Mouse (Mus musculus): ENCODE measurements around the gene Ddah1. TPM values are rescaled to one million over a fixed set of nuclear protein-coding genes. Genes with fewer than 3 reads are reported as not detected.

Gene Ddah1
- total RNA-seq, 1 experiment from 2014 or later, result 1.5 TPM

DNA sequence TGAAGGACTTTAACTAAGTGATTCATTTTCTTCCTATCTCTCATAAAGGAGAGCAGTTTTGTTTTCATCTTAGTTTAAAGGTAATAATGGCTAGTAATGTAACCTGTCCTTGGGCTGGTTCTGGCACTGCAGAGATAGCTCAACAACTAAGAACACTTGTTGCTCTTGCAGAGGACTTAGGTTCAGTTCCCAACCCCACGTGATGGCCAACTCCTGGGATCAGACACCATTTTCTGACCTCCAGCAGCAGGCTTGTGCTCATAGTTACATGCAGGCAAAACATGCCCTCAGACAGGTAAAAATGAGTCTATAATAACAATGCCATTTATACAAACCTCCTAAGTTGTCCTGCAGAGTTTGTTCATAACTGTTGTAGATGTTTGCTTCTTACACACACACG, 5.9 kb downstream of the Ddah1 start:
- DNase-seq, result no peak

DNA sequence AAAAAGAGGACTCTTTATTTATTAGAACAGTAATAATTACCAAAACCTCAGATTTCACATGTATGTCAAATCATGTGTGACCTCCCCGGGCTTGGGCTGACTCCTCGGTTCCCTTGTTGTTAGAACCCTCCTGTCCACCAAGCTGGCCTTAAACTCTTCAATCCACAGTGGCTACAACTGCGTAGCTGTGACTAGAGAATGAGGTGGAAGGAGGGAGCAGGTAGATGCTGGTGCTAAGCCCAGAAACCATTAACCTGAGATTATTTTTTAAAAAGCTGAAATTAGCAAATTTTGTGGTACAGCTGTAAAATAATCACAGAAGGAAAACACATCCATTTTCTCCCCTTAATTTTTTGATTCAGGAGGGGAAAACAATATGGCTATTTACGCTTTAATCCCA, 10.0 kb downstream of the Ddah1 start:
- no peak for DNase-seq

DNA sequence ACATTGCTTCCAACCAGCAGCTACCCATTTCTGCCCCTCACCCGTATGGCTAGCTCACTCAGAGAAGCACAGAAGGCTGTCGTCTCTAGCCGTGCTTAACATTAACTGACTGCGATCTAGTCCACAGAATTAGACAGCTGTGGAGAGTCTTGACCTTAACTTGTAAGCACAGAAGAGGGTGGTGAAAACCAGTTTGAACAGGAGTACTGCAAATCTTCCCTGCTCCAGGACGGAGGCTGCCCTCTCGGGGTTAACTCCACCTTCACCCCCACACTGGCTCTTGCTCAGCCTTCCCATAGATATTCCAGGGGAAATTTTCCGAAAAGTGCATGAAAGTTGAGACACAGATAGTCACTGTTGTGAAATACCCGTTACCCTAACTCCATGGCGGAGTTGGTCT, 14.9 kb downstream of the Ddah1 start:
- no peak for DNase-seq

DNA sequence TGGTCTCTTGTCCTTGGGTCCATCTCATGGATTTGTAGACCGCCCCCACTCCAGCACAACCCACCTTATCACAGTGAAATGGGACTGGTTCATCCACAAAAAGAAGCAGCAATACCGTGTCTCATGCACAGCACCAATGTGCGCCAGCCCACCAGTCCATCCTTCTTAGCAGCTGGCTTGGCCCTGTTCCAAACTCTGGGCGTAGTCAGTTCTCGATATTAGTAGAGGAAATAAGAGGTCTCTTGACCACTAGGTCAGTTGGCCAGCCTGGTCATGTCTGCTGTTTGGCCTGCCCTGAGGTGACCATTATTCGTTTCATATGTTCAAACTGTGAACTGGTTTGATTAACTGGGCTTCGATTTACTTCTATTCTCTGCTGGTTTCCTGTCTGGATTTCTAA, 15.9 kb downstream of the Ddah1 start:
- no peak for DNase-seq

DNA sequence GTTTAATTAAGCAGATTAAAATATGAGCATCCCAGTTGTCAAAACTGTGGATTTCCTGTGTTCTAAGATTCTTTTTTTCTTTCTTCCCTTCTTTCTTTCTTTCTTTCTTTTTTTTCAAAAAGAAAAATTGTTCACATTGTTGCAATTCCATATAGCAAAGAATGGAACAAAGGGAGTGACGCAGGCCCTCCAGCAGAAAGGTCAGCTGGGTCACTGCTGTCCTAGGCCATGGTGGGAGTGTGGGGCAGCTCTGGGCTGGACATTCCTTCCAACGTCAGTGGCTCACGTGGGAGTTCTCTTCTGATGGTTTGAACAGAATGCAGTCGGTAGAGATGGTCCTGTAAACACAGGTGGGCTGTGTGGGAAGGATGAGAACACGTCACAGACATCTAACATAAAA, 16.8 kb downstream of the Ddah1 start:
- DNase-seq, result no peak

DNA sequence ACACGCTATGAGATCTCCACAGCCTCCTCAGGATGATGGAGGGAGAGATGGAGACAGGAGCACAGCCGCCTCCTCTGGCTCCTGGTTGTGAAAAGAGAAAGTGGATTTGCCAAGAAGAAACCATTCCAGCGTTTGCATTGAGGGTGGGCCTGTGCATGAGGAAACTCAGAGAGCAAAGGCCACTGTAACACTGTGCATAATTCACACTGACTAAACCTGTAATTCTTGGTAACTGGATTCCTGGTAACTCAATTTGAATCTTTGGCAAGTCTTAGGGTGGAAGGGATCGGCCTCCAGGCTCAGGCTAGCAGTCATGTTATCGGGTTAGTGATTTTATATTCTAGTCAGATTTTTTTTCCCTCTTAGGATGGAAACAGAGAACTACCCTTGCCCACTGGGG, 17.4 kb downstream of the Ddah1 start:
- DNase-seq, result no peak

DNA sequence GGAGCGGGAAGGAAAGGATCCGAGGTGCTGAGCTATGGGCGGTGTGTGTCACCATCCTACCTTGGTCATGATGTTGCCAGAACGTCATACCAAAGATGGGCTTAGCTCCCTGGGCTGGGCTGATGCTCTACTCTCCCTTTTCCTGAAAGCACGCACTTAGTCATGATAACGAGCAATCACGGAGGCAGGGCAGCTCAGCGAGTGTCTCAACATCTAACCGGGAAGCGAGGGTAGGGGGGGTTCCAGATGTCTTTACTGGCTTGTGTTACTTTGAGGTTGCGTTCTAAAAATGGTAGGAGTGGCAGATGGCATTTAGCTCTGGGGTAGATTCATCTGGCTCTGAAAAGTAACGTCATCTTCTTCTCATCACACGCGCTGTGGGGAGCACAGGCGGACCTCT, 18.5 kb downstream of the Ddah1 start:
- DNase-seq, result no peak

DNA sequence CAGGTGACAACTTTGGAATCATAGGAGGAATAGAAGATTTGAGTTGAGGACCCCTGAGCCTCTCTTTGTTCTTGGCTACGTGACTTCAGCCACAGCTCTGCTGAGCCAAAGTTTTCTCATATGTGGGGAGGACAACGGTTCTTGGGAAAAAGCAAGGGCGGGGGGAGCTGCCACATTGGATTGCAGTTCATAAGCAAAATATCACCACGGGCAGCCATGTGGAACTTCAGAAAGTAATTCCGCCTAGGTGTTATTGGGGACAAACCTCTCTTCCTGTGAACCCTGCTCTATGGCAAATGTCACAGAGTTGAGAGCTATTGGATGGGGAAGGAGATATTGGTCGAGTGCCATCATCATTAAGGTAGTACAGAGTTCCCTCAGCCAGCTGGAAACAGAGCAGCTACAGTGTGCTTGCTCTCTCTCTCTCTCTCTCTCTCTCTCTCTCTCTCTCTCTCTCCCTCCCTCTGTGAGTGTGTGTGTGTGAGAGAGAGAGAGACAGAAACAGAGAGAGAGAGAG, 20.0 kb downstream of the Ddah1 start:
- DNase-seq, result no peak

DNA sequence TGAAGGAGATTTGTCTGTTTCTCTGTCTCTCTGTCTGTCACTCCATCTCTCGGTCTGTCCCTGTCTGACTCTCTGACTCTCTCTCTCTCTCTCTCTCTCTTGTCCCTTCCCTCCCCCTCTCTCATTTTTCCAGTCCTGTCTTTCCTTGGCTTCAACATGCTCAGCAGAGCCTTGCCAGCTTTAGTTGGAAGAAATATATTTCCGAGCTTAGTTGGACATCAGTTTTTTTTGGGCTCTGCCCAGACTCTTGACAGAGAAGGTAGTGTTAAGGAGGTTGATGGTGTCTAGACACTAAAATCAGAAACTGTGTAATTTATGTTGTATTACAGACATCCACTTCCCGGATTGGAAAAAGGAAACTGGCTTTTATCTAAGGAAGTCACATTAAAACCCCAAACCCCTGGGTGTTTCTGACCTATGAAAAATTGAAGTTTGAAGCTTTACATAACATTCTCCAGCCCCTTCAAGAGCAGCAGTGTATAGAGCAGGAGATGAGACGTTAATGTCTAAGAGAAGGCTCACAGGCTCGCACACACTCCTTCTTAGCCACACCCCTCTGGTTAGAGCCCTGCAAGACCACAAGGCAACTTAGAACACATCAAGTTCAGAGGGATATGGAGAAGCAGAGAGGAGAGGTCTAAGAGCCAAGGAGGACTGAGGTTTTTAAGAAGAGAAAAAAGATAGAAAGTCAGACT, 21.0 kb downstream of the Ddah1 start:
- DNase-seq, result no peak

DNA sequence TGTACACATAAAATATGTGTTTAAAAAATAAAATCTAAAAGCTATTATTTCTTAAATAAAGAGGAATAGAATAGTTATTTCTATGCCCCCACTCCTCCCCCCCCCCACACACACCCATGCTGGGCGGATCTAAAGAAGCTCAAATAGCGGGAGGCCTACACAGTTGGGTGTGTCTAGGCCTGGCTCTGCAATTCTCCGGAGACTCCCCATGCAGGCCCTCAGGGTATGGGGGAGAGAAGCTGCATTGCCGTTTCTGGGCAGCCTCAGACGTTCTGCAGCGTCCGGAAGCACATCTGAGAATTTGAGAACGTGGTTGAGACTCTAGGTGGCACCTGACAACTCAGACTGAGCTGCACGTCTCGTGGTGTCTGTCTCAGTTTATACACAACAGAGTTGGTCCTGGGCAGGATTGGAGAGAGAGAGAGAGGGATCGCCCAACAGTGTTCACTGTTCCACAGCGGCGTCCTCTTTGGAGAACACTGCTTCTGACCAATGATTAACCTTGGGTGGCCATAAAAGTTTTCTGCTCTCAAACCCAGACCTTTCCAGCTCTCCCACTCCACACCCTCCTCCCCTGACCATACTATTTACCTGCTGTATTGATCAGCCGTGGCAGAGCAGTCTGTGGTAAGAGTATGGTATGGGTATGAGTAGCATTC, 22.4 kb downstream of the Ddah1 start:
- no peak for DNase-seq

DNA sequence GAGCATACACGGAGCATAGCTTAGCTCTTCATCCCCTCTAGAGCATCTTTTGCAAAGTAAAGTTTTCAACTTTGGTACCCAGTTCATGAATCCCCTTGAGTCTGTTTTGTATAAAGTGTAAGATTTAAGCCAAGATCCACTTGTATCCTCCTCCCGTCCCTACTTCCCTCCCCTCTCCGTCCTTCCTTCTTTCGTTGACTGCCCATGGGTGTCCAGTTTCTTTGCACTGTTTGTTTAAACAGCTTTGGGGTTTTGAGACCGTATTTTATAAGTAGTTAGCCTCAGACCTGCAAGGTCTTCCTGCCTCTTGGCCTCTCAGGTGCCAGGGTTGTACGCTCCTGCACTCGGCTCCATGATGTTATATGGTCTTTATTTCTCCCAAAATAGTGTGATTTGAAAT, 26.8 kb downstream of the Ddah1 start:
- DNase-seq, result no peak

DNA sequence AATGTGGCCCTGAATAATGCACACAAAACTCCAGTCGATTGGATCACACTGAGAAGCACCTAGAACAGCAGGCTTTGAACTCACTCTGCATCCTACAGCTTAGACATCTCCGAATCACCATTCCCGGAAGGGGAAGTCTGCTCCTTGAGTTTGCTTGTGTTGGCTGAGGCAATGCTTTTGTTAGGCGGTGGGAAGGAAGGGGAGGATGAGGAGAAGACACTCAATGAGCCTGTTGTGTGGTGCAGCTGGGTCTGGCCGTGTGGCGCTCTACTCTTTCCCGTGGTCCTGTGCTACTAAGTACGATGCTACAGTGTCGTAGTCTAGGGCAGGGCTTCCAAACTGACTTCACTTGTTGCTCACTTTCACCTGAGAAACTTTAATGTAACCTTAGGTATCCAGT, 28.8 kb downstream of the Ddah1 start:
- DNase-seq, result no peak

DNA sequence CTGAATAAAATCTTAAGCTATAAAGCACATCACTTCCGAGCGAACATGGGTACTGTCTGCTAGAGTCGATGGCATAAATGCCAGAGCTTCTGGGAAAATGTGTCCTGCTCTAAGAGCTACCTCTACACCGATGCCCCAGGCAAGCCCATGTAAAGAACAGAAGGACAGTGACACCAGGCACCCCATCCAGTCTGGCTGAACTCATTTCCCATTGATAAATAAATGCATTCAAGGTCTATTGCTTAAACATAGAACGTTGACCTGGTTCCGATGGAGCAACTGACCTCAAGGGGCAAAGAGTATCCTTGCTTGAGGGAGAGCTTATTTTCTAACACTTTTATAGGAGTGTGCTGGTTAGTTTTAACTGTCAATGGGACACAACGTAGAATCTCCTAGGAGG, 30.6 kb downstream of the Ddah1 start:
- no peak for DNase-seq

DNA sequence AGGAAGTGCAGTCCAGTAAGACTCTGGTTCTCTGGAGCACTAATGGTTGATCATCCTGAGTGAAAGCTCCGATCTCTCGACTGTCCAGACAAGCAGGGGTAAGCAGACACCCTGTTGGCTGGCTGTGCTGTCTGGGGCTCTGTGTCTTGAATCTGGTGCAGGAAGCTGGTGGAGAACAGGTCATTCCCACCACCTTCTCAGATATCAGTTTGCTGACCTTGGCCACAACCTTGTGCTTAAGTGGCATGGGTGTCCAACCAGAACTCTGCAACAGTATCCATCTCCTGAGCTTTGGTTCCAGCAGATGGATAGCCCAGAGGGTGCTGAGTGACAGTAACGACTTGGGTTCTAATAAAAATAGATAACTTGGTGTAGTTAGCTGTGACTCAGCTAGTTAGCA, 31.8 kb downstream of the Ddah1 start:
- DNase-seq, result no peak

DNA sequence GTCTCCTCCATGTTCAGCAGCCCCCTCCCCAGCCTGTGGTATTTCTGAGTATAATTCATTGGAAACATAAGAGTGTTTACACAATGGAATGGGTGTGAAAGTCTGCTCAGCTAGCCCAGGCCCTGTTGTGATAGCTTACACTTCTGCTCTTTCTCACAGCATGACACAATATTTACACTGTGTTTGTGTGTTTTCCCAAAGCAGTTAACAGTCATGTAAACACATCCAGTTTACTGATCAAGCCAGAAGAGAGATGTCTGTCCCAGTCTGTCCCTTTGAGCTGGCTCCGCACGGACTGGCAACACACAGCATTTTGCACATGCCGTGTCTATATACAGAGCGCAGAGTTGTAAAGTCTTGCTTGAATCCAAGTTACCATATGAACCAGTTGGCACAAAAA, 32.2 kb downstream of the Ddah1 start:
- DNase-seq, result no peak

DNA sequence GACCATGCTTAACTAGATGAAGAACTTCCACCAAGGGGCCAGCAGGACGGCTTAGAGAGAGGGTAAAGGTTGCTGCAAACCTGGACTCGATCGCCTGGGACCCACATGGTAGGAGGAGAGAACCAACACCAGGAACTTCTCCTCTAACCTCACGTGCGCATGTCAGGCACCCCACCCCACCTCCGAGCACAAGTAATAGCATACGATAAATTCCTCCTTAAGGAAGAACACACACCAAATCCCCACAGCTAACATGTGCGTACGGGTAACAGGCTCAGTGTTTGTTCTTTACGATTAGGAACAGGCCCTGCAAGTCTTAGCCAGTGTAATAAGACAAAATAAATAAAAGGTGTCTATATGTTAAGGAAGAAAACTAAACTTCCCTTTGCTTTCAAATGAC, 35.9 kb downstream of the Ddah1 start:
- DNase-seq, result no peak

DNA sequence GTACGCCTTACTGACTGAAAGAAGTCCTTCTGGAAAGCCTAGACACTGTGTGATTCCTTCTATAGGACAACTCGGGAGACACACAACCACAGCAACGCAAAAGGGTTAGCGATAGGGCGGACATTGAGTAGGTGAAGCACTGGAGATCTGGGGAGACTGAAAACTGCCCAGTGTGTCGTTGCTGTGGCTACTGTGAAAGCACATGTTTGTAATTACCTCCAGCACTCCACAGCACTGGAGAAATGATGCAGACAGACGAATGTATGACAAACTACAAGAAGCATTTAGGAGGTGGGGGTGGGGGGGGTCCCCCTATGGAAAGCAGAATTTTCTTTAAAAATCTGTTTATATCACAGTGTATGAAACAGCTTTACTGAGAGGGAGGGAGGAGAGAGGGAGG, 37.4 kb downstream of the Ddah1 start:
- DNase-seq, result no peak

DNA sequence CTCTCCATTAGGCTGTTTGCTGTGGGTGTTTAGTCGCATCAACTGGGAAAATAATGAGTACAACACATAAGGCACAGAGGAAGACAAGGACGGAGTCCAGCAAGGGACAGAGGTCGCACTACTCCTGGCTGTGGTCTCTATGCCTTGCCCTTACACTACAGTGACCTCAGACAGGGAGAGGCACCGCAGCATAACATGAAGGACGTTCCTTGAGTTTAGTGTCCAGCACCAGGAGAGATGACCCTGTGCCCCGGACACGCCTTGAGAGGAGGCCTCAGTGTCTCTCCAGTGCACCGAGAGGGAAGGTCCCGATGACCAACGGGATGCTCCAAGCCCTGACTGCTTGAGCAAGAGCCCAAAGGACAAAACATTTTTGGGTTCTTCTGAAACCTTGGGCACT, 39.6 kb downstream of the Ddah1 start:
- DNase-seq, result no peak

DNA sequence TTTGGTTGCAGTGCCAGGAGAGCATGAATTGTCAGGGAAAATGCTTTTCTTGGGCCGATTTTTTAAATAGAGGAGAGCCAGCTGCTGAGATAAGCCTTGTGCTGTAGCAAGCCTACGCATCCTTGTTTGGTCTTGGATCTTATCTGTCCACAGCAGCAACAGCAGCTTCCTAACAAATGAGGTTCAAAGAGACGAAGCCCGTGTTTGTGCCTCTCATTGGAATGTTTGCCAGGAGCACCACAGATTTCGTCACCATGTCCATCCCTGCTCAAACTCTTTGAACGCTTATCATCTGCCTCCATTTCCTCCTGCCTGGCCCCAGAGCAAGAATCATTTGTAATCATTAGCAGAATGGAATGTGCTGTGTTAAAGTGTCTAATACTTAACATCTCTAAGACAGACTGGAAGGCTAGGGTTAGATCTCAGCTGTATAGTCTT, 40.3 kb downstream of the Ddah1 start:
- no peak for DNase-seq

DNA sequence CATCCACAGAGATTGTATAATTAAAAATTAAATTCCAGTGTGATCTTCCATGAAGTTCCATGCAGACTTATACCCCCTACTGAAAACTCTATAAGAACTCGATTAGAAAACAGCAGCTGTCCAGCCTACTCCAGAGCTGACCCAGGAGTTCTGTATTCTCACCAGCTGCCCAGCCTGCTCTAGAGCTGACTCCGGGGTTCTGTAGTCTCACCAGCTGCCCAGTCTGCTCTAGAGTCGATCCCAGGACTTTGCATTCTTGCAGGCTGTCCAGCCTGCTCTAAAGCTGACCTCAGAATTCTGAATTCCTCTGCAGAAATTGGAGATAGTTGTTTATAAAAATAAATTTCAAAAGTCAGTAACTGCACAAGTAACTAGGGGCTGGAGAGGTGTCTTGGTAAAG, 40.9 kb downstream of the Ddah1 start:
- no peak for DNase-seq

DNA sequence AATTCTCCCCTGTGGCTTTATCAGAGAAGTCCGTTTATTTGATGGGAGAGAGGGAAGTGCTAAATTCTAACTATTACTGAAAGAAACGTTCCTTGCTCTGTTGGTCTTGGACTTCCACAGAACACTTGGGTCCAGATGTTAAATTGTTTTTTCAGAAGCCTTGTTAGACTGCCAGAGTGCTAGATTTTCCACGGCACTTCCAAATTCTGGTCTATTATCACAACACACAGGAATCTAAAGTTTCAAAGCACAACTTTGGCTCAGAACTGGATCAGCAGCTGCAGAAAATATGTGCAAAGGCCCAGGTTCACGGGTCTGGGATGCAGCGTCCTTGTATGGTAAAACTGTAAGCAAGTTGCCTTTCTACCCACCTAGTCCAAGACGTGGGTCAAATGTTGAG, 43.6 kb downstream of the Ddah1 start:
- no peak for DNase-seq

DNA sequence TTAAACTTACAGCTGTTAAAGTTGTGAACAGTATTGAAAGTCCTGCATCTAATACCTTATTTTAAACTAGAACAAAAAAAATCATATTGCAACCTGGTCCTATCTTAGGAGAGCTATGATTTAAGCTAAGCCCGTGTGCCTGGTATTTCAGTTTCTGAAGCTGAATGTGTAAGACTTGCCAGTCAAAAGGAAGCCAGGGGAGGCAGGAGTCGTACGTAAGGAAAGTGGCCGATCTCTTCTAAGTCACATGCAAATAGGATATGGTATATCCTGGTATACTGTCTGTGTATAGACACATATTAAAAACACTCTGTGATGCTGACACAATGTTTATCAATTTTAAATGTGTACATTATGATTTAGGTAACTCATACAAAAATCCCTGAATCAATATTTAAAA, 47.4 kb downstream of the Ddah1 start:
- no peak for DNase-seq

DNA sequence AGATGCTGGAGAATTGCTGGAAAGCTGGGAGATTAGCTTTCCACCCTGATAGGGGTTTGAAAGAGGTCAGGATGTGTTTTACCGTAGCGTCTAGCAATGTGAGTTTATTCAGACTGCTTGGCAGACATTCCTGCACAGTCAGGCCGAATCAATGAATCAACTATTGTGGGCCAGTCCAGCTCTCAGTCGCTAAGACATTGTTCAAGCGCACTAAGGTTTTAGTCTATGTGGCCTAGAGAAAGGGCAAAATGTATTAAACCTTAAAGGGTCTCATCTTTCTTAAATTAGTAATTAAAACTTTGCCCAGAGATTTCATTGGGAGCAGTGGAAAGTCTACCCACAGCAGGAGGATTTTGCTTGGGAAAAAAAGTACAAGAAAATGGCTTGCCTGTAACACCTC, 48.0 kb downstream of the Ddah1 start:
- no peak for DNase-seq

DNA sequence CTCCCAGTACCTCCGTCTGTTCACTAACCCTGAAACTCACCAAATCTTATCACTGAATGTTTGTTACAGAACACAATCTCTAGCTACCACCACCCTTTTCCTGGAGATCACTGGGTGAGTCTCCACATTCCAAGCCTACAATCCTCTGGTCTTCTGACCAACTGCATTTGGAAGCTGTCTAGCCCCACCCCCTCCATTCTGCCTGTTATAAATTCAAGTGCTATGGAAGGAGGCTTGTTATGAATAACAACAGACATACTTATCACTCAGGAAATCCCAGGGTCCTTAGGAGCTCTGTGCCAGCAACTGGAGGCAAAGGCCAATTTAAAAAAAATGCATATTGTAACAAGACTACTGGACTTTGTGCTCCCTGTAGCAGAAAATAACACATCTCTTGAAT, 58.3 kb downstream of the Ddah1 start:
- DNase-seq, result no peak
